Mouse (Mus musculus) adrenal gland, adult 2 months (tissue): ENCODE data around the gene Psat1. TPM values are rescaled to one million over a fixed set of nuclear protein-coding genes. Genes with fewer than 3 reads are reported as not detected.

Source experiments
- DNase-seq: peaks from one replicate; pipeline ENCODE4 v3.0.0; 2021
- polyA plus RNA-seq: library from polyadenylated mRNA; depleted of rRNA; stranded (reverse); fragments of >200 nt; gene quantifications from 2 replicates; pipeline ENCODE4 v1.2.3, GENCODE M21; 2012
- total RNA-seq, 2 experiments: library from RNA; stranded (reverse); gene quantifications; 2 replicates each; pipeline ENCODE4 v1.2.3; 2021

The Psat1 gene
- total and polyA plus RNA-seq, 3 experiments: 7.6 to 130 (median 33.2) TPM

GRCm38 (mm10) chr19:15924866-15925718 is 22.0 kb downstream of the Psat1 start:
- DNase-seq: peak; percentile 94

GRCm38 (mm10) chr19:15924181-15924865 is 22.8 kb downstream of the Psat1 start:
- peak; percentile 75 for DNase-seq

GRCm38 (mm10) chr19:15923426-15923825 is 23.7 kb downstream of the Psat1 start:
- peak; percentile 70 for DNase-seq

GRCm38 (mm10) chr19:15919336-15919735 is 27.8 kb downstream of the Psat1 start:
- no peak for DNase-seq

- no peak for DNase-seq
Measured at GRCm38 (mm10) chr19:15918111-15918510, 29.0 kb downstream of the Psat1 start.

- DNase-seq: no peak
Measured at GRCm38 (mm10) chr19:15913249-15913997, 33.7 kb downstream of the Psat1 start.

GRCm38 (mm10) chr19:15911441-15911840 is 35.7 kb downstream of the Psat1 start:
- no peak for DNase-seq

- no peak for DNase-seq
Measured at GRCm38 (mm10) chr19:15910987-15911386, 36.1 kb downstream of the Psat1 start.

GRCm38 (mm10) chr19:15910488-15910887 is 36.6 kb downstream of the Psat1 start:
- DNase-seq: no peak

GRCm38 (mm10) chr19:15908016-15908415 is 39.1 kb downstream of the Psat1 start:
- DNase-seq: no peak

- DNase-seq: peak; percentile 15
Measured at GRCm38 (mm10) chr19:15904734-15905133, 42.4 kb downstream of the Psat1 start.

GRCm38 (mm10) chr19:15903508-15904480 is 43.3 kb downstream of the Psat1 start:
- no peak for DNase-seq

GRCm38 (mm10) chr19:15895681-15896080 is 51.5 kb downstream of the Psat1 start:
- DNase-seq: no peak

GRCm38 (mm10) chr19:15892146-15892545 is 55.0 kb downstream of the Psat1 start:
- no peak for DNase-seq

- DNase-seq: no peak
Measured at GRCm38 (mm10) chr19:15888466-15888865, 58.7 kb downstream of the Psat1 start.

- DNase-seq: no peak
Measured at GRCm38 (mm10) chr19:15882705-15883426, 64.3 kb downstream of the Psat1 start.

GRCm38 (mm10) chr19:15880731-15881130 is 66.4 kb downstream of the Psat1 start:
- DNase-seq: no peak

GRCm38 (mm10) chr19:15879271-15879670 is 67.9 kb downstream of the Psat1 start:
- DNase-seq: no peak

GRCm38 (mm10) chr19:15868865-15869698 is 78.1 kb downstream of the Psat1 start:
- no peak for DNase-seq

GRCm38 (mm10) chr19:15866851-15867250 is 80.3 kb downstream of the Psat1 start:
- peak; percentile 17 for DNase-seq
